Mouse (Mus musculus): Measurements from ENCODE around the gene Exd2. TPM values are rescaled to one million over a fixed set of nuclear protein-coding genes. Genes with fewer than 3 reads are reported as not detected.

The Exd2 gene
- polyA plus RNA-seq, 1 experiment from 2014 or later, result 39.0 TPM

DNA sequence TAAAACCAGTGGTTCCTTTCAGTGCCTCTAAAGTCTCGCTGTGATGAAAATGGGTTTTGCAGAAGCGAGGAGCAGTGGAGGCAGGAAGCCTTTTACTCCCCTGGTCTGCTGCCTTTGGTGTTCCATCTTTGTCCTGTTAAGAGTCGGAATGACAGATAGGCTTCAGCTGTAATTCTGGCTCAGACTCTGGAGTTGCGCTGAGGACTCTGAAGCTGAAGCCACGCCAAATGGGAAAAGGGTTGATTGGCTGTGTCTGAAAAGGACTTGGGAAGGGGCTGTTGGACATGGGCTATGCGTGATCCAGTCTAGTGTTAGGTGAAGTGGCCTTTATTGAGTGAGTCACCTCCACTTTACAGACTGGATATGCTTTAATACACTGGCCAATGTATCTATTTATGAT, 67.7 kb downstream of the Exd2 start:
- Histone ChIP-seq H3K27me3 (ENCODE audit: low read depth, poor library complexity, severe bottlenecking) (no peaks in the 10 kb centered on the region), H3K27ac (replicated peaks) (no peak overlapping the region), H3K4me3 (no peak overlapping the region), H3K9me3 (replicated peaks) (no peaks in the 10 kb centered on the region), H3K36me3 (no peaks in the 10 kb centered on the region), H3K4me1 (peaks cover 21% of the 10 kb centered on the region)
- DNase-seq (ENCODE audit: low spot score), result no peak
- 84% methylated on average over 6 of the region's 6 CpGs for WGBS

DNA sequence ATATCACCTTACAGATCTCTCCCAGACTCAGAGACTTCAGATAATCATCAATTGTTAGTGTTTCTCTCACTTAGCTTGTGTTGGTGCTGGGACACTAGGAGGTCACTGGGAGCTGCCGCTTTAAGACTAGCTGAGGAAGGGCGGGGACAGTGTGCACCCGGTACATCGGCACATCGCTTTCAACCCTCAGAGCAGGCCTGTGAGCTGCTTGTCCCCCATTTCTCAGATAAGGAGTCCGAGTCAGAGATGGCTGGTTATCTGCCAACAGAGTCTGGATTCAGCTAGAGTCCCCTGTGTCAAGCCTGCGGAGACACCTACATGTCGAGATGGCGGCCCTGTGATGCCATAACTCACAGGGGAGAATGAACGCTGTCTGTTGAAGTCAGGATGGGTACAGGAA, 68.7 kb downstream of the Exd2 start:
- no peaks in the 10 kb centered on the region for H3K27me3 ChIP-seq (ENCODE audit: low read depth, poor library complexity, severe bottlenecking)
- no peaks in the 10 kb centered on the region for H3K36me3 ChIP-seq
- WGBS, result 85% methylated on average over 10 of the region's 10 CpGs
- no peak overlapping the region for H3K4me3 ChIP-seq
- H3K27ac ChIP-seq (replicated peaks), result no peak overlapping the region
- no peaks in the 10 kb centered on the region for H3K9me3 ChIP-seq (replicated peaks)
- DNase-seq (ENCODE audit: low spot score), result no peak
- H3K4me1 ChIP-seq, result peaks cover 12% of the 10 kb centered on the region

DNA sequence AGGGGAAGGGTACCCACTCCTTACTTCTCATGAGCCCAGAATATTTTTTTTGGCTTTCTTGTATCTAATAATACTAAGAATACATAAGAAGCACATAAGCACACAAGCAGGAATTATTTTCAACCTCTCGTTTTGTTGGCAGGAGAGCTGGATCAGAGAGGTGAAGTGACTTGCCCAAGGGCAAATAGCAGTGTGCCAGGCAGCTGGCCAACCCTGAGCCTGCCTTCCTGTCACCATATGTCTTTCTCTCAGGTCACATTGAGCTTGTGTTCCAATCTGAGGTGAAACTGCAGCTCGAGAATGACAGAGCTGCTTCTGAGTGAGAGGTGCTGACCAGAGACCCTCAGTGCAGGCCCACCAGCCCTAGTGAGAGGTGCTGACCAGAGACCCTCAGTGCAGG, 71.0 kb downstream of the Exd2 start:
- no peak for DNase-seq (ENCODE audit: low spot score)
- WGBS, result 88% methylated on average over 2 of the region's 2 CpGs

DNA sequence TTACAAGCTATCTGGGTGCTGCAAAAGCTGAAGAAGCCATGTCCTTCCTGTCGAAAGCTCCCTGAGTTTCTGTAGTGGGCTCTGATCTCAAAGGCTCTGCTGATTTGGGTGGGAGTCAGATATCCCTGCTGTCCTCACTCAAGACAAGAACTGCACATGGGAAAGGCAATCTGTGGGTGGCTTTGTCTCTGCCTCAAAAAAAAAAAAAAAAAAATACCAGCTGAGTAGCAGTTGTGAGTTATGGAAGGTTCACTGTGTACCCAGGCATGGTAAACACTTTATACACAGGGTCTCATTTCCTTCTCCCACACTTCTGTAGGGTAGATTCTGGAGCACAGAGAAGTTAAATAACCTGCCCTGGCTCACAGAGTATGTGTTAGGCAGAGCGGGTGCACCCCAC, 74.4 kb downstream of the Exd2 start:
- Histone ChIP-seq H3K4me3 (no peak overlapping the region), H3K36me3 (no peaks in the 10 kb centered on the region), H3K4me1 (no peaks in the 10 kb centered on the region), H3K27ac (replicated peaks) (no peak overlapping the region), H3K27me3 (ENCODE audit: low read depth, poor library complexity, severe bottlenecking) (no peaks in the 10 kb centered on the region), H3K9me3 (replicated peaks) (no peaks in the 10 kb centered on the region)
- WGBS, result 93% methylated on average over 2 of the region's 2 CpGs
- no peak for DNase-seq (ENCODE audit: low spot score)

More for the DNA sequence above, 71.0 kb downstream of the Exd2 start:
- no peaks in the 10 kb centered on the region for H3K4me1 ChIP-seq
- H3K27ac ChIP-seq (replicated peaks), result no peak overlapping the region
- no peak overlapping the region for H3K4me3 ChIP-seq
- H3K9me3 ChIP-seq (replicated peaks), result no peaks in the 10 kb centered on the region
- H3K27me3 ChIP-seq (ENCODE audit: low read depth, poor library complexity, severe bottlenecking), result no peaks in the 10 kb centered on the region
- H3K36me3 ChIP-seq, result no peaks in the 10 kb centered on the region

DNA sequence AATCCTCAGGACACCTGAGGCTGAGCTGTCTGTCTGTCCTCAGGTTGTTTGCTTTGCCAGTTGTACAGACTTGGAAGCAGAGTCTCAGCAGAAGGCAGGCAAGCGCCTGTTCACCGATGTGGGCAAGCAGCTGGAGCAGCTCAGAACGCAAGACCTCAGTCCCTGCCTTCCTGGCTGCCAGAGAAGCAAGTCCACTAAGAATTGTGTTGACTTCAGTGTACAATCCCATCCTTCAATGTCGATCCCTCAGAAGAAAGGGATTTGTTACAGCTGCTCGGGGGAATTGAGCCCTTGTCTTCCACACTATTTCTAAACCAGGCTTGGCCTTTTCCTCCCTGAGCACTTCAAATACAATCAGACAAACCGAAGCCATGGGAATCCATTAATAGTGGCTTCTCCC, 75.4 kb downstream of the Exd2 start:
- no peak for DNase-seq (ENCODE audit: low spot score)
- H3K27ac ChIP-seq (replicated peaks), result no peak overlapping the region
- H3K4me1 ChIP-seq, result no peaks in the 10 kb centered on the region
- 78% methylated on average over 6 of the region's 6 CpGs for WGBS
- H3K4me3 ChIP-seq, result no peak overlapping the region
- H3K36me3 ChIP-seq, result no peaks in the 10 kb centered on the region
- H3K27me3 ChIP-seq (ENCODE audit: low read depth, poor library complexity, severe bottlenecking), result peaks cover 6% of the 10 kb centered on the region; the same call in 1 of the 2 replicates
- no peaks in the 10 kb centered on the region for H3K9me3 ChIP-seq (replicated peaks)

DNA sequence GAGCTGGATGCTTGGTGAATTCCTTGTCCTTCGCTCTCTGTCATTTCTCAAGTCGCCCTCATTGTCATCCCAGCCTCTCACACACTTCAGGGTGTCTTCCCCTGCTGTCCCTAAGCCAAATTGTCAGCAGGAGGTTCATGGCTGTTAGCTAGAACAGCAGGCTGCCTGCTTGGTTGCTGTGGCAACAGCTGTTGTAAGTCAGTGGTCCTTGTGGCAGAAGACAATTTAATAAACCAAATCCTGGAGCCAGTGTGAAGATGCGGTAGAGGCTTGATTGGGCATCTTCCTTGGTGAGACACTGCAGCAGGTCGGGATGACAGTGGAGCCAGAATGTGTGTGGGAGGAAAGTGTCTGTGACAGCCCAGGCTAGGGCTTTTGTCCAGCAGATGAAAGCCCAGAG, 82.4 kb downstream of the Exd2 start:
- peaks cover 23% of the 10 kb centered on the region for H3K4me1 ChIP-seq
- no peaks in the 10 kb centered on the region for H3K36me3 ChIP-seq
- 8% methylated on average over 4 of the region's 4 CpGs for WGBS
- no peaks in the 10 kb centered on the region for H3K9me3 ChIP-seq (replicated peaks)
- H3K4me3 ChIP-seq, result no peak overlapping the region
- H3K27me3 ChIP-seq (ENCODE audit: low read depth, poor library complexity, severe bottlenecking), result peaks cover 40% of the 10 kb centered on the region
- 0 out of 2 replicates have a peak overlapping the region, but pooled peaks have one; percentile 13 for H3K27ac ChIP-seq (replicated peaks)
- peak; percentile 49 for DNase-seq (ENCODE audit: low spot score)

DNA sequence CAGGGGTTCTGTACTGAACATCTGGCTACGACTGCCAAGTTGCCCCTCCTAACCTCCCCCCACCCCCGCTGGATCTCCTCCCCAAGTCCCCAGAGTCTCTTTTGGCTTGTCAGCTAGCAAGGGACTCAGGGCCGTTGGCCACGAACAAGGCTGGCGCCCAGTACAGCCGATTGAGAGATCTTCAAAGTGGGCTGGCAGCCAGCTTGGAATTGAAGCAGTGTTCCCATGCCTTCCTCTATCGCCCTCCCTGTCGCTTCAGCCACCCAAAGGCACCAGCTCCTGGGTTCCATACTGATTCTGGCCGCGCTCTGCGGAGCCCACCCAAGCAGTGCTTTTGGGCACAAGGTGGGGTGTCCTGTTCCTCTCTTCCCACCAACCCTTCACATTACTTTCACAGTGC, 86.8 kb downstream of the Exd2 start:
- Histone ChIP-seq H3K4me1 (peaks cover 31% of the 10 kb centered on the region), H3K27ac (replicated peaks) (no peak overlapping the region)

More for the DNA sequence above, 86.8 kb downstream of the Exd2 start:
- WGBS, result 78% methylated on average over 11 of the region's 11 CpGs
- Histone ChIP-seq H3K36me3 (no peaks in the 10 kb centered on the region), H3K4me3 (no peak overlapping the region), H3K27me3 (ENCODE audit: low read depth, poor library complexity, severe bottlenecking) (peaks cover 31% of the 10 kb centered on the region), H3K9me3 (replicated peaks) (no peaks in the 10 kb centered on the region)
- no peak for DNase-seq (ENCODE audit: low spot score)

Other genes with a start within 250 kb of the Exd2 start
- 23.1 and 24.9 TPM in 2 replicates for gene Actn1, start 202.7 kb upstream of the Exd2 start, polyA plus RNA-seq (2016; fragmentation: Nextera tagmentation; extraction: Ambion mirVana)
- 10.9 and 17.1 TPM in 2 replicates for gene Dcaf5, start 26.5 kb upstream of the Exd2 start, polyA plus RNA-seq (2016; fragmentation: Nextera tagmentation; extraction: Ambion mirVana)
- 28.4 and 31.6 TPM in 2 replicates for gene Galnt16, start 55.2 kb downstream of the Exd2 start, polyA plus RNA-seq (2016; fragmentation: Nextera tagmentation; extraction: Ambion mirVana)
- gene Slc39a9, start 180.8 kb downstream of the Exd2 start, polyA plus RNA-seq (2016; fragmentation: Nextera tagmentation; extraction: Ambion mirVana), result 26.3 and 27.1 TPM in 2 replicates
- 513 and 531 TPM in 2 replicates for gene Erh, start 181.2 kb downstream of the Exd2 start, polyA plus RNA-seq (2016; fragmentation: Nextera tagmentation; extraction: Ambion mirVana)
- gene Plekhd1, start 229.5 kb downstream of the Exd2 start, polyA plus RNA-seq (2016; fragmentation: Nextera tagmentation; extraction: Ambion mirVana), result 0.83 and 2.4 TPM in 2 replicates

Measured in midbrain, embryonic 10.5 days (tissue).